Mouse (Mus musculus): Measurements from ENCODE around the gene Golt1a. TPM values are rescaled to one million over a fixed set of nuclear protein-coding genes. Genes with fewer than 3 reads are reported as not detected.
A peak's percentile ranks its signal among the peaks of the same experiment; 100 is the strongest.
"Not testable (repeated sequence)": the region's sequence is repeated elsewhere in the genome, so short reads cannot be mapped to it uniquely, and the experiment has no call there.

Golt1a gene
- polyA plus RNA-seq, 1 experiment = not detected

DNA sequence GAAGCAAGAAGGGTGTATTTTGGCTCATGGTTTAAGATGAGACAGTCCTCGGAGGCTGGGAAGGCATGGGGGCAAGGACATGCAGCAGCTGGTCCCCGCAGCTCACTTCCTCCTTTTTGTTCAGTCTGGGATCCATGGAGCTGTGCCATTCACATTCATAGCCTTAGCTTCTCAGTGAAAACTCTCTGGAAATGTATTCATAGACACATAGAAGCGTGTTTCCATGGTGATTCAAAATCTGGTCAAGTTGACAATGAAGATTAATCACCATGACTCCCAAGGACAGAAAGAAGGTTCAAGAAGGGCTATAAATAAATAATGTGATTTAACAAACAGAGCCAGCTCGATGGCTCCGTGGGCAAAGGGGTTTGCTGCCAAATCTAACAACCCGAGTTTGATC, 24.3 kb downstream of the Golt1a start:
- Histone ChIP-seq H3K4me3 (ENCODE audit: extremely low read depth, insufficient read depth, insufficient read length) (no peak overlapping the region), H3K27me3 (ENCODE audit: control insufficient read depth, insufficient read depth, low read length) (0 out of 2 replicates have a peak, but pooled peaks cover 2% of the 10 kb centered on the region), H3K27ac (ENCODE audit: insufficient read depth, low read length) (no peak overlapping the region), H3K4me1 (ENCODE audit: control insufficient read depth, insufficient read depth, insufficient read length) (peaks cover 4% of the 10 kb centered on the region; the same call in 1 of the 2 replicates), H3K36me3 (ENCODE audit: control insufficient read depth, insufficient read depth, low read length) (no peaks in the 10 kb centered on the region)
- DNase-seq (ENCODE audit: low read depth in 1 of 2, low spot score in 2 of 2) = no peak
- TF ChIP-seq CTCF (IDR thresholded peaks at IDR 0.05; ENCODE audit: extremely low read depth, insufficient read depth, insufficient read length, insufficient replicate concordance) (no peak), POLR2A (IDR thresholded peaks at IDR 0.05; ENCODE audit: low read depth, low read length) (no peak)
- 89% methylated on average over 6 of the region's 6 CpGs for WGBS

- H3K27me3 ChIP-seq (ENCODE audit: control insufficient read depth, insufficient read depth, low read length); H3K36me3 ChIP-seq (ENCODE audit: control insufficient read depth, insufficient read depth, low read length); DNase-seq (ENCODE audit: low read depth in 1 of 2, low spot score in 2 of 2); H3K4me1 ChIP-seq (ENCODE audit: control insufficient read depth, insufficient read depth, insufficient read length); H3K27ac ChIP-seq (ENCODE audit: insufficient read depth, low read length); H3K4me3 ChIP-seq (ENCODE audit: extremely low read depth, insufficient read depth, insufficient read length): not testable (repeated sequence)
- WGBS = 56% methylated on average over 1 of the region's 1 CpGs
These were observed 30.8 kb downstream of the Golt1a start for GRCm38 (mm10) chr1:133340403-133340802.

DNA sequence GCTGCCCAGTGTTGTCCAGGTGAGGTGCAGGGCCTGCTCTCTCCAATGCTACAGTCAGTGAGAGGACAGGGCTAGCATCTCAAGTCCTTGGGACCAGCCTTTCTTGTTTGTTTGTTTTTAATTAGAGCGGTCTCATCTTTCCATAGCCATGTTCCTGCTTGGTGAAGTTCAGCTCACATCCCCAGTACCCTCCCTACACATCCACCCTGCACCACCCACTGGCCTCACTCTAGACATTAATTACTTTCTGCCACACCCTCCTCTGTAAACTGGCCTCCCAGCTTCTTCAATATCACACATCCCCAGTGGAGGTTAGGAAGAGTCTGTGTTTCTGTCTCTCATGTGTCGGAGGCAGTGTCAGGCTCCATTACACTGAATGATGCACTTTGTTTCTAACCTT, 34.8 kb downstream of the Golt1a start:
- TF ChIP-seq CTCF (IDR thresholded peaks at IDR 0.05; ENCODE audit: extremely low read depth, insufficient read depth, insufficient read length, insufficient replicate concordance) (no peak), POLR2A (IDR thresholded peaks at IDR 0.05; ENCODE audit: low read depth, low read length) (no peak)
- Histone ChIP-seq H3K4me3 (ENCODE audit: extremely low read depth, insufficient read depth, insufficient read length) (no peak overlapping the region), H3K27me3 (ENCODE audit: control insufficient read depth, insufficient read depth, low read length) (no peaks in the 10 kb centered on the region), H3K27ac (ENCODE audit: insufficient read depth, low read length) (no peak overlapping the region), H3K4me1 (ENCODE audit: control insufficient read depth, insufficient read depth, insufficient read length) (peaks cover 7% of the 10 kb centered on the region; the same call in 1 of the 2 replicates), H3K36me3 (ENCODE audit: control insufficient read depth, insufficient read depth, low read length) (no peaks in the 10 kb centered on the region)
- DNase-seq (ENCODE audit: low read depth in 1 of 2, low spot score in 2 of 2) = no peak
- WGBS = 98% methylated on average over 2 of the region's 2 CpGs

- 92% methylated on average over 9 of the region's 9 CpGs for WGBS
- Histone ChIP-seq H3K4me1 (ENCODE audit: control insufficient read depth, insufficient read depth, insufficient read length) (peaks cover 11% of the 10 kb centered on the region; the same call in 1 of the 2 replicates), H3K27me3 (ENCODE audit: control insufficient read depth, insufficient read depth, low read length) (no peaks in the 10 kb centered on the region), H3K36me3 (ENCODE audit: control insufficient read depth, insufficient read depth, low read length) (no peaks in the 10 kb centered on the region), H3K4me3 (ENCODE audit: extremely low read depth, insufficient read depth, insufficient read length) (no peak overlapping the region), H3K27ac (ENCODE audit: insufficient read depth, low read length) (no peak overlapping the region)
- TF ChIP-seq CTCF (IDR thresholded peaks at IDR 0.05; ENCODE audit: extremely low read depth, insufficient read depth, insufficient read length, insufficient replicate concordance) (no peak), POLR2A (IDR thresholded peaks at IDR 0.05; ENCODE audit: low read depth, low read length) (no peak)
- DNase-seq (ENCODE audit: low read depth in 1 of 2, low spot score in 2 of 2) = no peak
These were observed 36.9 kb downstream of the Golt1a start for GRCm38 (mm10) chr1:133346531-133346930.

- TF ChIP-seq POLR2A (IDR thresholded peaks at IDR 0.05; ENCODE audit: low read depth, low read length) = no peak
- no peak for TF ChIP-seq CTCF (IDR thresholded peaks at IDR 0.05; ENCODE audit: extremely low read depth, insufficient read depth, insufficient read length, insufficient replicate concordance)
- 87% methylated on average over 3 of the region's 3 CpGs for WGBS
- no peak for DNase-seq (ENCODE audit: low read depth in 1 of 2, low spot score in 2 of 2)
- H3K4me1 ChIP-seq (ENCODE audit: control insufficient read depth, insufficient read depth, insufficient read length) = peaks cover 11% of the 10 kb centered on the region; the same call in 1 of the 2 replicates
- H3K27ac ChIP-seq (ENCODE audit: insufficient read depth, low read length) = peak overlapping the region; percentile 13; the same call in 1 of the 2 replicates
- no peaks in the 10 kb centered on the region for H3K27me3 ChIP-seq (ENCODE audit: control insufficient read depth, insufficient read depth, low read length)
- H3K36me3 ChIP-seq (ENCODE audit: control insufficient read depth, insufficient read depth, low read length) = no peaks in the 10 kb centered on the region
- no peak overlapping the region for H3K4me3 ChIP-seq (ENCODE audit: extremely low read depth, insufficient read depth, insufficient read length)
These were observed 37.6 kb downstream of the Golt1a start for GRCm38 (mm10) chr1:133347226-133347625.

DNA sequence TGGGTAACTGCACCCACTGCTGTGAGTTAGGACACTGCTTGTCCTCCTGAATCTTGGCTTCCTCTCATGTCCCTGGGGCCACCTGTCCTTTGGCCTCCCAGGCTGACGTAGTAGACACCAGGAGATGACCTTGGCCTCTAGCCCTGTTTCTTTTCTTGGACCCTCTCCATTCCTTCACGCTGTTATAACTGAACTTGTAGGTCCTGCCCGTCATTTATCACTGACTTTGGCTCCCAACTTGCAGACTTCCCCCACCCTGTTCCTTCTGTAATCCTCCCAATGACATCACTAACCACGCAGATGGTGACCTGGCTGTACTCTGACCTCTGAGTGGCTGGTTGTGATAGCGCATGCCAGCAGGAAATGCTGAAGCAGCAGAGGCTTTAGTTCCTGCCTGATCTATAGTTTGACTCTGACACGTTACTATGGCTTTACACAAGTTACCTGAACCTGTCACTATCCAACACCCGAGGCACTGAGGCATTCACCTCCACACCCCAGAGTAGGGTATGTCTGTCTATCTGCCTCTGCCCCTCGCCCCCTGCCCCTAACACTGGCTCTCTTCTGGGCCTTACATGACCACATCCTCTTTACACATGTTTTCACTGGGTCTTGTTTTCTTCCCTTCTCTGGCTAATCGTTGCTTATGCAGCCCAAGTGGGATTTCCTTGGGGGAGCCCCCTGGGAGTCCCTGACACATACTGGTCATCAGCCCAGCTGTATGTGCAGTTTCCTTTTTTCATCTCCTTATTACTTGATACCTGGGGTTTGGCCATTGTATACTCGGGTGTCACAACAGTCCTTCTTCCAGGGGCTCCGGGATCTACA, 38.3 kb downstream of the Golt1a start:
- DNase-seq (ENCODE audit: low read depth in 1 of 2, low spot score in 2 of 2) = peak; percentile 24 to 50
- TF ChIP-seq POLR2A (IDR thresholded peaks at IDR 0.05; ENCODE audit: low read depth, low read length) (no peak), CTCF (IDR thresholded peaks at IDR 0.05; ENCODE audit: extremely low read depth, insufficient read depth, insufficient read length, insufficient replicate concordance) (no peak)
- Histone ChIP-seq H3K36me3 (ENCODE audit: control insufficient read depth, insufficient read depth, low read length) (no peaks in the 10 kb centered on the region), H3K4me3 (ENCODE audit: extremely low read depth, insufficient read depth, insufficient read length) (no peak overlapping the region), H3K27me3 (ENCODE audit: control insufficient read depth, insufficient read depth, low read length) (no peaks in the 10 kb centered on the region), H3K27ac (ENCODE audit: insufficient read depth, low read length) (peak overlapping the region; percentile 59), H3K4me1 (ENCODE audit: control insufficient read depth, insufficient read depth, insufficient read length) (peaks cover 11% of the 10 kb centered on the region; the same call in 1 of the 2 replicates)
- WGBS = 25% methylated on average over 11 of the region's 11 CpGs

DNA sequence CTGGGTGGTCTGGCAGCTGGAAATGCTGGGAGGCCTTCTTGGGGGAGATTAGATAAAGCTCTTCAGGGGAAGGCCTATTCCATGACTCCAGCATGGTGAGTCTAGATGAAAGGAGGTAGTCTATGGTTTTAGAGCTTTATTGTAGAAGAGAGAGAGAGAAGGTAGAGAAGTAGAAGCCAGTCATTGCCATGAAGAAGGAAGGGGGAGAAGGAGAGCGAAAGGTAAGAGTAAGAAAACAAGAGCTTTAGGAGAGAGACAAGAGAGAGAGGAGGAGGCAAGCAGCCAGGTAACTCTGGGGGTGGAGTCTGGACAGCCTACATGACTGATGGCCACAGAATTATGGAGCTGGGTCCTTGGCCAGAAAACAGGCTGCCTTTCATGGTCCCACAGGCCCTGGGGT, 40.6 kb downstream of the Golt1a start, which contains the start of gene Ren1:
Gene Ren1, plus strand, starts transcription at position 301 of the 400 bp plus-strand sequence.
- no peaks in the 10 kb centered on the region for H3K27me3 ChIP-seq (ENCODE audit: control insufficient read depth, insufficient read depth, low read length)
- no peak within 1 kb of the TSS for H3K27ac ChIP-seq (ENCODE audit: insufficient read depth, low read length)
- no peaks in the 10 kb centered on the region for H3K36me3 ChIP-seq (ENCODE audit: control insufficient read depth, insufficient read depth, low read length)
- H3K4me3 ChIP-seq (ENCODE audit: extremely low read depth, insufficient read depth, insufficient read length) = no peak within 1 kb of the TSS
- TF ChIP-seq POLR2A (IDR thresholded peaks at IDR 0.05; ENCODE audit: low read depth, low read length) (no peak), CTCF (IDR thresholded peaks at IDR 0.05; ENCODE audit: extremely low read depth, insufficient read depth, insufficient read length, insufficient replicate concordance) (no peak)
- DNase-seq (ENCODE audit: low read depth in 1 of 2, low spot score in 2 of 2) = no peak
- 100% methylated on average over 1 of the region's 1 CpGs for WGBS
- H3K4me1 ChIP-seq (ENCODE audit: control insufficient read depth, insufficient read depth, insufficient read length) = peaks cover 11% of the 10 kb centered on the region; the same call in 1 of the 2 replicates
